Mouse (Mus musculus): Measurements from ENCODE around the gene Tspan9. TPM values are rescaled to one million over a fixed set of nuclear protein-coding genes. Genes with fewer than 3 reads are reported as not detected.

The Tspan9 gene
- polyA plus RNA-seq, 2 experiments = 12.1 to 15.5 TPM

DNA sequence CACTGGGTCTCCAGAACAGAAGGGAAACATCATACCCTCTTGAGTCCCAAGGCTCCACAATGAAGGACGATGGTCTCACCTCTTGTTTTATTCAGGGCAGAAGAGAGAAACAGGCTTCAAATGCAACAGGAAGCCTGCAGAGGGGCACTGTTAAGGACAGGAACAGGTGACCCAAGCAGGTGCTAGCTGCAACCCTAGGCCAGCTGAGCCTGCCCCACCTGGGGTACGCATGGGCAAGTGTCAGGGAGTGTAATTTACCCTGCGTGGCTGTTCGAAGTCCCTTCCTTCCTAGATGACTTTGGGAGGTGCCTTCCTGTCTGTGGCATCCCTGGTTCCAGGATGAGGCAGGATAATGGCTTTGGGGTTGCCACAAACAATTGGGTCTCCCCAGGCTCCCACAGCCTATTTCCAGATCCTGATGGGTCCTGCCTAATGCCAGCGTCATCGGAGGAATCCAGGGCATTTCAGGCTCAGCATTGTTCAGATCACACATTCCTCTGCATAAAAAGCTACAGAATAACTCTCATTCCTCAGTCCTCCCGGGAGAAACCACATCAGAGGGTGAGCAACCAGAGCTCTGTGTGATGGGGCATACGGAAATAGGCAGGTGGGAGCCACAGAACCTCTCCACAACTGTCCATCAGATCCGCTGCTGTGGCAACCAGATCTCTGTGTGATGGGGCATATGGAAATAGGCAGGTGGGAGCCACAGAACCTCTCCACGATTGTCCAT, 90.2 kb downstream of the Tspan9 start:
- DNase-seq (ENCODE audit: low read depth in 3 of 3, low spot score in 3 of 3) (no peak), ATAC-seq (ENCODE audit: insufficient read depth) (no peak)
- H3K36me3 ChIP-seq (replicated peaks; ENCODE audit: control insufficient read depth, insufficient read depth, low read depth) = no peaks in the 10 kb centered on the region
- H3K27me3 ChIP-seq (ENCODE audit: control insufficient read depth, insufficient read depth, low read length) = no peaks in the 10 kb centered on the region
- no peak overlapping the region for H3K4me3 ChIP-seq (ENCODE audit: insufficient read depth in 1 of 2, low read depth in 2 of 2, low read length in 2 of 2)
- no peak overlapping the region for H3K4me2 ChIP-seq (ENCODE audit: low read depth)
- no peak overlapping the region for H3K9ac ChIP-seq (replicated peaks)
- H3K4me1 ChIP-seq (replicated peaks; ENCODE audit: control insufficient read depth in 2 of 2, insufficient read depth in 2 of 2, low read length in 1 of 2) = no peaks in the 10 kb centered on the region
- TF ChIP-seq CTCF (IDR thresholded peaks at IDR 0.05; ENCODE audit: low read depth) (no peak), EP300 (IDR thresholded peaks at IDR 0.05; ENCODE audit: low read depth) (no peak)
- no peaks in the 10 kb centered on the region for H3K9me3 ChIP-seq (ENCODE audit: control insufficient read depth, low read length)
- 60% methylated on average over 10 of the region's 10 CpGs for WGBS (ENCODE audit: insufficient replicate concordance)
- no peak overlapping the region for H3K27ac ChIP-seq

DNA sequence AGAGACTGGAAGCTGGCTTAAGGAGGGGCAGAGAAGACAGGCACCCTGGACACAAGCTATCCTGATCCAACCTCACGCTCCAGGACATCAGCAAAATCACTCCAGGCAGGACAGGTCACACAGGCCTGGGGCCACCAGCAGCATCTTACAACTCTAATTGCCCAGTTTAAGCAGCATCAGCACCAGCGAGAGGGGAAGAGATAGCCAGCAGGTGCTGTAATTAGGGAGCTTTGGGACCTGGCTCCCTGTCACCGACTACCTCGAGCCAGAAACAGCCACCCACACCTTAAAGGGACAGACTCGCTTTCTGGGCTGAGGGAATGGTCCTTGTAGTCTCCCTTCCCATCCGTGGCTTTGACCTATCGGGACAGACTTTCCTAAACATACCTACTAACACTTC, 95.7 kb downstream of the Tspan9 start:
- Histone ChIP-seq H3K27ac (no peak overlapping the region), H3K9me3 (ENCODE audit: control insufficient read depth, low read length) (no peaks in the 10 kb centered on the region), H3K4me3 (ENCODE audit: insufficient read depth in 1 of 2, low read depth in 2 of 2, low read length in 2 of 2) (no peak overlapping the region), H3K27me3 (ENCODE audit: control insufficient read depth, insufficient read depth, low read length) (no peaks in the 10 kb centered on the region), H3K4me2 (ENCODE audit: low read depth) (no peak overlapping the region), H3K36me3 (replicated peaks; ENCODE audit: control insufficient read depth, insufficient read depth, low read depth) (no peaks in the 10 kb centered on the region), H3K4me1 (replicated peaks; ENCODE audit: control insufficient read depth in 2 of 2, insufficient read depth in 2 of 2, low read length in 1 of 2) (peaks cover 0 to 3% of the 10 kb centered on the region in 2 experiments; a peak in 1 of 4 replicates), H3K9ac (replicated peaks) (no peak overlapping the region)
- TF ChIP-seq EP300 (IDR thresholded peaks at IDR 0.05; ENCODE audit: low read depth) = no peak
- TF ChIP-seq CTCF (IDR thresholded peaks at IDR 0.05; ENCODE audit: low read depth) = no peak
- DNase-seq (ENCODE audit: low read depth in 3 of 3, low spot score in 3 of 3) (no peak), ATAC-seq (ENCODE audit: insufficient read depth) (no peak)
- WGBS (ENCODE audit: insufficient replicate concordance) = 44% methylated on average over 7 of the region's 7 CpGs

DNA sequence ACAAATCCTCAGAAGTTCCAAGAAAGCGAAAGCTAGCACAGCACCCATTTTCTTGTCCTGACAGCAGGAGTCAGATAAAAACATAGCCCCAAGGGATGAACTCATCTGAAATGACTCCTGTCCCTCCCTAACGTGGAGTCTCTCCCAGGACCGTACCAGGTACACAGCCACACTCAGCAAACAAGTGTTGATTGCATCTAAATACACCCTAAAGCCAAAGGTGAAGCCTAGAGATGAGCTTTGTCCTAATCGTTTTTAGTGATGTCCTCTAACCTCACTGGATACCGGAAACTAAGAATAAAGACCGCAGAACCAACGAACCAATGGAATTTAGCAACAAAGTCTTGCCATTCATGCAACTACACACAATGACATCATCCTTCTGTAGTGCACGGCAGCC, 96.2 kb downstream of the Tspan9 start:
- no peak overlapping the region for H3K9ac ChIP-seq (replicated peaks)
- H3K9me3 ChIP-seq (ENCODE audit: control insufficient read depth, low read length) = no peaks in the 10 kb centered on the region
- no peak for DNase-seq (ENCODE audit: low read depth in 3 of 3, low spot score in 3 of 3)
- H3K36me3 ChIP-seq (replicated peaks; ENCODE audit: control insufficient read depth, insufficient read depth, low read depth) = no peaks in the 10 kb centered on the region
- whole genome bisulfite sequencing (ENCODE audit: insufficient replicate concordance) = 59% methylated on average over 8 of the region's 8 CpGs
- no peak for ATAC-seq (ENCODE audit: insufficient read depth)
- H3K27ac ChIP-seq = no peak overlapping the region
- no peak overlapping the region for H3K4me2 ChIP-seq (ENCODE audit: low read depth)
- no peaks in the 10 kb centered on the region for H3K27me3 ChIP-seq (ENCODE audit: control insufficient read depth, insufficient read depth, low read length)
- TF ChIP-seq EP300 (IDR thresholded peaks at IDR 0.05; ENCODE audit: low read depth) (no peak), CTCF (IDR thresholded peaks at IDR 0.05; ENCODE audit: low read depth) (no peak)
- H3K4me1 ChIP-seq (replicated peaks; ENCODE audit: control insufficient read depth in 2 of 2, insufficient read depth in 2 of 2, low read length in 1 of 2) = peaks cover 0 to 3% of the 10 kb centered on the region in 2 experiments; a peak in 2 of 4 replicates
- H3K4me3 ChIP-seq (ENCODE audit: insufficient read depth in 1 of 2, low read depth in 2 of 2, low read length in 2 of 2) = no peak overlapping the region

GRCm38 (mm10) chr6:128046799-128047198, 96.6 kb downstream of the Tspan9 start:
- DNase-seq (ENCODE audit: low read depth in 3 of 3, low spot score in 3 of 3) (no peak), ATAC-seq (ENCODE audit: insufficient read depth) (no peak)
- H3K27me3 ChIP-seq (ENCODE audit: control insufficient read depth, insufficient read depth, low read length) = no peaks in the 10 kb centered on the region
- no peaks in the 10 kb centered on the region for H3K36me3 ChIP-seq (replicated peaks; ENCODE audit: control insufficient read depth, insufficient read depth, low read depth)
- H3K4me2 ChIP-seq (ENCODE audit: low read depth) = no peak overlapping the region
- 53% methylated on average over 6 of the region's 6 CpGs for WGBS (ENCODE audit: insufficient replicate concordance)
- no peak overlapping the region for H3K4me3 ChIP-seq (ENCODE audit: insufficient read depth in 1 of 2, low read depth in 2 of 2, low read length in 2 of 2)
- peaks cover 0 to 6% of the 10 kb centered on the region in 2 experiments; a peak in 2 of 4 replicates for H3K4me1 ChIP-seq (replicated peaks; ENCODE audit: control insufficient read depth in 2 of 2, insufficient read depth in 2 of 2, low read length in 1 of 2)
- H3K9ac ChIP-seq (replicated peaks) = no peak overlapping the region
- TF ChIP-seq CTCF (IDR thresholded peaks at IDR 0.05; ENCODE audit: low read depth) (no peak), EP300 (IDR thresholded peaks at IDR 0.05; ENCODE audit: low read depth) (no peak)
- no peak overlapping the region for H3K27ac ChIP-seq
- H3K9me3 ChIP-seq (ENCODE audit: control insufficient read depth, low read length) = no peaks in the 10 kb centered on the region

DNA sequence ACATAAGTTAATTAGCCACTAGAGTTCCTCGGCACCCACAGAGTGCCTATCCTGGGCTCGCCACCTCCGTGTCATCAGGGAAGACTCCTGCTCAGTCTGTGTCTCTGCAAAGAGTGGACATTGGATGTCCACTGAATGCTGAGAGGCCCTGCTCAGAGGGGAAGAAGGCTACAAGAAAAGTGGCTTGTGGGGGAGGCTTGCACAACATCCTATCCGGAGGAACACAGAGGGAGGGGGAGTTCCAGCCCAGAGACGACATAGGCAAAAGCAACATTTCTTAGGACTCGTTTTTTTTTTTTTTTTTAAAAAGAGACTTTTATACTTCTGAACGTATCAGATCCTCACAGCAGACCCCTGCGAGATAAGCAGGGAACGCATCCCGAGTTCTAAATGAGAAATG, 98.7 kb downstream of the Tspan9 start:
- no peak for DNase-seq (ENCODE audit: low read depth in 3 of 3, low spot score in 3 of 3)

More for the DNA sequence above, 98.7 kb downstream of the Tspan9 start:
- H3K27ac ChIP-seq = no peak overlapping the region
- H3K4me1 ChIP-seq (replicated peaks; ENCODE audit: control insufficient read depth in 2 of 2, insufficient read depth in 2 of 2, low read length in 1 of 2) = peaks cover 0 to 6% of the 10 kb centered on the region in 2 experiments; a peak in 2 of 4 replicates
- 26% methylated on average over 10 of the region's 10 CpGs for WGBS (ENCODE audit: insufficient replicate concordance)
- H3K27me3 ChIP-seq (ENCODE audit: control insufficient read depth, insufficient read depth, low read length) = no peaks in the 10 kb centered on the region
- H3K4me2 ChIP-seq (ENCODE audit: low read depth) = no peak overlapping the region
- no peak overlapping the region for H3K9ac ChIP-seq (replicated peaks)
- no peak for TF ChIP-seq CTCF (IDR thresholded peaks at IDR 0.05; ENCODE audit: low read depth)
- no peak for TF ChIP-seq EP300 (IDR thresholded peaks at IDR 0.05; ENCODE audit: low read depth)
- no peaks in the 10 kb centered on the region for H3K9me3 ChIP-seq (ENCODE audit: control insufficient read depth, low read length)
- ATAC-seq (ENCODE audit: insufficient read depth) = no peak
- H3K4me3 ChIP-seq (ENCODE audit: insufficient read depth in 1 of 2, low read depth in 2 of 2, low read length in 2 of 2) = no peak overlapping the region
- no peaks in the 10 kb centered on the region for H3K36me3 ChIP-seq (replicated peaks; ENCODE audit: control insufficient read depth, insufficient read depth, low read depth)
